ENCODE assay signal across 1 mouse cellular context in genomic region chr3:88640676-88641075, GRCm38 (mm10).
TF ChIP-seq lines count a peak whose summit lies in the region.

No protein-coding gene starts in this region.

TF ChIP-seq in MEL, 35 proteins besides CTCF, POLR2A, EP300 and RAD21 (continued from another document):
- TF ChIP-seq ETS1 (IDR thresholded peaks at IDR 0.05; ENCODE audit: low read depth, low read length) (no peak), NELFE (IDR thresholded peaks at IDR 0.05; ENCODE audit: low read depth, low read length) (no peak), RCOR1 (IDR thresholded peaks at IDR 0.05; ENCODE audit: low read depth, low read length) (no peak), MYC (IDR thresholded peaks at IDR 0.05; ENCODE audit: low read depth, low read length) (0 out of 2 replicates have a peak, but pooled peaks have one; percentile 30), SMC3 (IDR thresholded peaks at IDR 0.05; ENCODE audit: low read depth, low read length) (peak; percentile 86), SIN3A (IDR thresholded peaks at IDR 0.05; ENCODE audit: low read length) (peak; percentile 37; the same call in 1 of the 2 replicates), ZC3H11A (IDR thresholded peaks at IDR 0.05; ENCODE audit: low read depth, low read length) (peak; percentile 67), ZMIZ1 (IDR thresholded peaks at IDR 0.05; ENCODE audit: low read depth, low read length) (0 out of 2 replicates have a peak, but pooled peaks have one; percentile 10), MAZ (IDR thresholded peaks at IDR 0.05; ENCODE audit: low read depth, low read length) (no peak)
